Mouse (Mus musculus): ENCODE measurements around the gene Gm49027. TPM values are rescaled to one million over a fixed set of nuclear protein-coding genes. Genes with fewer than 3 reads are reported as not detected.
"Not testable (repeated sequence)": the region's sequence is repeated elsewhere in the genome, so short reads cannot be mapped to it uniquely, and the experiment has no call there.

The Gm49027 gene
- polyA plus RNA-seq, 1 experiment, result 0.74 TPM

GRCm38 (mm10) chr5:123525916-123526495 lies 718 bp upstream of the Gm49027 start:
- H3K4me1 ChIP-seq (ENCODE audit: control insufficient read depth, insufficient read depth, low read length), result peaks cover 8% of the 10 kb centered on the region
- no peak overlapping the region for H3K4me3 ChIP-seq (ENCODE audit: insufficient read depth, low read length)
- TF ChIP-seq POLR2A (IDR thresholded peaks at IDR 0.05; ENCODE audit: borderline replicate concordance, low read depth, low read length) (no peak), CTCF (IDR thresholded peaks at IDR 0.05; ENCODE audit: low read depth, low read length) (no peak)
- H3K27ac ChIP-seq (ENCODE audit: insufficient read depth, low read depth, low read length), result no peak overlapping the region

- TF ChIP-seq CTCF (IDR thresholded peaks at IDR 0.05; ENCODE audit: low read depth, low read length) (no peak), POLR2A (IDR thresholded peaks at IDR 0.05; ENCODE audit: borderline replicate concordance, low read depth, low read length) (no peak)
- Histone ChIP-seq H3K4me3 (ENCODE audit: insufficient read depth, low read length) (peak overlapping the region; percentile 84), H3K27ac (ENCODE audit: insufficient read depth, low read depth, low read length) (no peak overlapping the region), H3K4me1 (ENCODE audit: control insufficient read depth, insufficient read depth, low read length) (peaks cover 8% of the 10 kb centered on the region)
These were observed 916 bp downstream of the Gm49027 start for GRCm38 (mm10) chr5:123524393-123524750.

DNA sequence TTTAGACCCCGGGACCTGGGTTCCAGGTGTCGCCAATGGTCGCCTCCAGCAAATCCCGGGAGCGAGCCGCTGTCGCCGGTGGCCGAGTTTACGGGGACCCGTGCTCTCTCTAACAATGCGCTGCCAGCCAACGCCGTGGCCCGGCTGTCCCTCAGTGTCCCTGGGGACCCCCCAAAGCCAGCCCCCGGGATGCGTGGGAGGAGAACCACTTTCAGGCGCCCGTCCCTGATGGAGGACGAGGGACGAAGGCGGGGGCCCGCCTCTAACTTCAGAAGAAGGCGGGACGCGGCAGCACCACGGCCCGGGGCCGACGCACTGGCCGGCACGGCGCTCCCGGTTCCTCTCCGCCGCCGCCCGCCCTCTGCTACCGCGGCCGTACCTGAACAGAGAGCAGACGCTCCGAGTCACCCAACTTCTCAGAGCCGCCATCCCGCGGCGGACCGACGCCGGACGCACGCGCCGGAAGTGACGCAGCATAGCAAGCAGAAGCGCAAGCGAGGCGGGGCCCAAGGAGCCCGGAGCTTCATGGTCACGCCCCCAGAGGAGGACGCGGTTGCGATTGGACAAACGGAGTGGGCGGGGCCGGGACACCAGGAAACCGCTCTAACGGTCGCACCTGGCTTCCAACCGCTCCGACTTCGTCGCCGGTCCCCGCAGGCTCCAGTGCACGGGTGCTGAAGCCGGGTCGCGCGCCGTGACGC lies 1.4 kb downstream of the Gm49027 start, which contains the start of gene Diablo:
Diablo (minus strand) TSS at position 485 of the 701 bp plus-strand sequence.
- TF ChIP-seq POLR2A (IDR thresholded peaks at IDR 0.05; ENCODE audit: borderline replicate concordance, low read depth, low read length) (0 out of 2 replicates have a peak, but pooled peaks have one; percentile 12), CTCF (IDR thresholded peaks at IDR 0.05; ENCODE audit: low read depth, low read length) (no peak)
- H3K4me1 ChIP-seq (ENCODE audit: control insufficient read depth, insufficient read depth, low read length), result peaks cover 8% of the 10 kb centered on the region
- 0 out of 2 replicates have a peak within 1 kb of the TSS, but pooled peaks have one; percentile 0 for H3K27ac ChIP-seq (ENCODE audit: insufficient read depth, low read depth, low read length)
- peak within 1 kb of the TSS; percentile 84 for H3K4me3 ChIP-seq (ENCODE audit: insufficient read depth, low read length)

DNA sequence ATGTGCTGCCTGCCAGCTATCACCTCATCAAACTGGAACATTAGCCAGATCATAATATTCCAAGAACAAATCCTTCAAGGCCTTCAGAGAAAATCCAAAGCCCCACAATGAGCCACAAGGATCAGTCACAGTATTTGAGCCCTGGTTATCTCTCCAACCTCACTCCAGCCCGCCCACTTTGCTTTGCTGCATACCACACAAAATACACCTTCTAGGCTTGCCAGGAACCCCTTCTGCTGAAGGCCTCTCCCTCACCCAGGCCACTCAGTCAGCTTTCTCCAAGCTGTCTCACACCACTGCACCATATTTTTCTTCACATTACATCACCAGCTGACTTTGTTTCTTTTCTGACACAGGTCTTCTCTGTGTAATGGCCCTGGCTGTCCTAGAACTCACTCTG lies 3.1 kb downstream of the Gm49027 start:
- TF ChIP-seq CTCF (IDR thresholded peaks at IDR 0.05; ENCODE audit: low read depth, low read length) (no peak), POLR2A (IDR thresholded peaks at IDR 0.05; ENCODE audit: borderline replicate concordance, low read depth, low read length) (no peak)
- peaks cover 8% of the 10 kb centered on the region for H3K4me1 ChIP-seq (ENCODE audit: control insufficient read depth, insufficient read depth, low read length)
- H3K4me3 ChIP-seq (ENCODE audit: insufficient read depth, low read length), result no peak overlapping the region
- no peak overlapping the region for H3K27ac ChIP-seq (ENCODE audit: insufficient read depth, low read depth, low read length)

DNA sequence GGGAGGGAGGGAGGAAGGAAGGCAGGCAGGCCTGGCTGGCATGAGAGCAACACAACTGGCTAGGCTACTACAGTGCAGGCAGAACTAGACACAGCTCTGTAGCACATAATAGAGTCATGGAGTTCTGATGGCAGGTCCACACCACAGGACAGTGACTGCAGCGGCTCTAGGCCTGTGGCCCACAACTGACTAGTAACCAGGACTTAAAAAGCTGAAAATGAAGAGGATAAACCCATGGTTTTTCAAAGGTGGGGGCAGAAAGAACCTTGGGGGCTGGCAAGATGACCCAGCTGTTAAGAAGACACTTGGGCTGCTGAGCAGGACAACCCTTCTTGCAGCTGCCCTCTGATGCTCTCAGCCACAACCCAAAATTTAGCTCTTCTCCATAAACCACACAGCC lies 3.7 kb downstream of the Gm49027 start:
- Histone ChIP-seq H3K4me1 (ENCODE audit: control insufficient read depth, insufficient read depth, low read length) (peaks cover 10% of the 10 kb centered on the region), H3K4me3 (ENCODE audit: insufficient read depth, low read length) (no peak overlapping the region), H3K27ac (ENCODE audit: insufficient read depth, low read depth, low read length) (no peak overlapping the region)
- TF ChIP-seq POLR2A (IDR thresholded peaks at IDR 0.05; ENCODE audit: borderline replicate concordance, low read depth, low read length) (no peak), CTCF (IDR thresholded peaks at IDR 0.05; ENCODE audit: low read depth, low read length) (no peak)

- Histone ChIP-seq H3K4me3 (ENCODE audit: insufficient read depth, low read length) (no peak overlapping the region), H3K4me1 (ENCODE audit: control insufficient read depth, insufficient read depth, low read length) (peaks cover 10% of the 10 kb centered on the region), H3K27ac (ENCODE audit: insufficient read depth, low read depth, low read length) (no peak overlapping the region)
- TF ChIP-seq CTCF (IDR thresholded peaks at IDR 0.05; ENCODE audit: low read depth, low read length), result no peak
- no peak for TF ChIP-seq POLR2A (IDR thresholded peaks at IDR 0.05; ENCODE audit: borderline replicate concordance, low read depth, low read length)
These were observed 4.6 kb downstream of the Gm49027 start for GRCm38 (mm10) chr5:123520666-123521065.

- peaks cover 2% of the 10 kb centered on the region; the same call in 1 of the 2 replicates for H3K4me1 ChIP-seq (ENCODE audit: control insufficient read depth, insufficient read depth, low read length)
- no peak for TF ChIP-seq POLR2A (IDR thresholded peaks at IDR 0.05; ENCODE audit: borderline replicate concordance, low read depth, low read length)
- TF ChIP-seq CTCF (IDR thresholded peaks at IDR 0.05; ENCODE audit: low read depth, low read length), result no peak
- no peak overlapping the region for H3K4me3 ChIP-seq (ENCODE audit: insufficient read depth, low read length)
- no peak overlapping the region for H3K27ac ChIP-seq (ENCODE audit: insufficient read depth, low read depth, low read length)
These were observed 10.4 kb downstream of the Gm49027 start for GRCm38 (mm10) chr5:123514871-123515270.

GRCm38 (mm10) chr5:123512102-123512501 lies 13.2 kb downstream of the Gm49027 start:
- Histone ChIP-seq H3K4me1 (ENCODE audit: control insufficient read depth, insufficient read depth, low read length) (peaks cover 5% of the 10 kb centered on the region), H3K27ac (ENCODE audit: insufficient read depth, low read depth, low read length) (no peak overlapping the region), H3K4me3 (ENCODE audit: insufficient read depth, low read length) (no peak overlapping the region)
- TF ChIP-seq CTCF (IDR thresholded peaks at IDR 0.05; ENCODE audit: low read depth, low read length) (no peak), POLR2A (IDR thresholded peaks at IDR 0.05; ENCODE audit: borderline replicate concordance, low read depth, low read length) (no peak)

DNA sequence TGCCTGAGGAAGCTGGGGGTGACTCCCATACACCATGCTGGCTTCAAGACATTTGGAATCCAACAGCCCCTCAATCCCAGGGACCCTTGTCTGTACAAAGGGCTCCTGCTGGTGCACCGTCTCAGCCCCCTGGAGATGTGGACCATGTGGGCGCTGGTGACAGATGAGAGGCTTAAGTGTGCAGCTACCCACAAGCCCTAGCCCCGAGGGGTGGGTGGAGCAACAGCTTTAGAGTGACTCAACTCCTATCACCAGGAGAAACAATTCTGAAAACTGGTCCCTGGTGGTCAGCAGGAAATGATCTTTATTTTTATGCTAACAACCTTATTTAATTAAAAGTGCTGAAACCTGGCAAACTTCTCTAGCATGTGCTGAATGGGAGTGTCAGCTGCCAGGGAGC lies 13.9 kb downstream of the Gm49027 start:
- H3K4me3 ChIP-seq (ENCODE audit: insufficient read depth, low read length); H3K4me1 ChIP-seq (ENCODE audit: control insufficient read depth, insufficient read depth, low read length); H3K27ac ChIP-seq (ENCODE audit: insufficient read depth, low read depth, low read length): not testable (repeated sequence)

GRCm38 (mm10) chr5:123510160-123510559 lies 15.1 kb downstream of the Gm49027 start, which contains the start of gene B3gnt4:
Gene B3gnt4 (plus strand): TSS chr5:123510460.
- peaks cover 3% of the 10 kb centered on the region; the same call in 1 of the 2 replicates for H3K4me1 ChIP-seq (ENCODE audit: control insufficient read depth, insufficient read depth, low read length)
- H3K4me3 ChIP-seq (ENCODE audit: insufficient read depth, low read length), result no peak within 1 kb of the TSS
- no peak for TF ChIP-seq CTCF (IDR thresholded peaks at IDR 0.05; ENCODE audit: low read depth, low read length)
- TF ChIP-seq POLR2A (IDR thresholded peaks at IDR 0.05; ENCODE audit: borderline replicate concordance, low read depth, low read length), result no peak
- H3K27ac ChIP-seq (ENCODE audit: insufficient read depth, low read depth, low read length), result no peak within 1 kb of the TSS
